Mouse (Mus musculus) G1E (cell line): Measurements from ENCODE around the gene Celf5.

Experiments used
- CTCF ChIP-seq: IDR thresholded peaks from 2 replicates; pipeline ENCODE4 v1.5.1; 2012; ENCODE audit warnings: low read depth, low read length, inconsistent platforms, mixed read lengths
- GATA1 ChIP-seq: IDR thresholded peaks from 2 replicates; pipeline ENCODE4 v1.6.1; 2012; ENCODE audit warnings: borderline replicate concordance, low read length, inconsistent platforms, mixed read lengths
- GATA2 ChIP-seq: IDR thresholded peaks from 2 replicates; pipeline ENCODE4 v1.6.1; 2012; ENCODE audit warnings: low read depth, low read length, inconsistent platforms, borderline replicate concordance
- POLR2AphosphoS5 ChIP-seq: IDR thresholded peaks from 2 replicates; pipeline ENCODE4 v1.6.1; 2012; ENCODE audit warnings: low read depth, low read length, inconsistent platforms; ENCODE audit not compliant: insufficient replicate concordance
- TAL1 ChIP-seq: conservative IDR thresholded peaks from 2 replicates; pipeline ENCODE4 v1.6.1; 2012; ENCODE audit warnings: low read depth, low read length, inconsistent platforms, mixed read lengths

DNA sequence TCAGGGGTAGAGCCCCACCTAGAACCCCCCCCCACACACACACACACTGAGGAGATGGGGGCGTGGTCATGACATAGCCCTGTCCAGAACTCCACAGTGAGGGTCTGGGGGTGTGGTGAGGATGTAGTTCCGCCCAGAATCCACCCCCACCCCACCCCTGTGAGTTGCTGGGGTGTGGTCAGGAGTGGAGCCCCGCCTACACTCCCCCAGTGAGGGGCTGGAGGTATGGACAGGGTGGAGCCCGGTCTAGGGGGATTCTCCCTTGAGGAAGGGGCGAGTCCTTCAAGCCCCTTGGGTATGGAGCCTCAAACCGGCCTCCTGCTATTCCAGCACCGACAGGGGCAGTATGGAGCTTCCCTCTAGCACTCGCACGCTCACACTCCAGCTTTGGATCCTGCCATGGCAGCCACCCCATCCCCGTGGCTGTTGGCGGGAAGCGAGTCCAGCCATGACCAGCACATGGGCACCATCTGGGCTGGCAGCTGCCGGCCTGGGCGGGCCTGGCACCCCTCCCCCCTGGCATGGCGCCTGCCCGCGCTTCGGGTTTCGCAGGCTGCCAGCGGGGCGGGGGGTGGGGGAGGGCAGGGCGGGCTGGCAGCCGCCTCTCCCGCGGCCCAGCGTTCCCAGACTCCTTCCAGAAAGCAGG, 65.8 kb downstream of the Celf5 start:
- TF ChIP-seq GATA1 (no peak), CTCF (no peak), TAL1 (no peak), GATA2 (no peak), POLR2AphosphoS5 (no peak)
